Mouse (Mus musculus): ENCODE results near the gene Iqce. TPM values are rescaled to one million over a fixed set of nuclear protein-coding genes. Genes with fewer than 3 reads are reported as not detected.

Iqce gene
- 14.2 and 18.9 TPM in 2 replicates for polyA plus RNA-seq (2015; fragmentation: Nextera tagmentation; extraction: Ambion mirVana)

GRCm38 (mm10) chr5:140702103-140702513, at the start of gene Iqce:
Gene Iqce (minus strand): TSS chr5:140702378.

DNA sequence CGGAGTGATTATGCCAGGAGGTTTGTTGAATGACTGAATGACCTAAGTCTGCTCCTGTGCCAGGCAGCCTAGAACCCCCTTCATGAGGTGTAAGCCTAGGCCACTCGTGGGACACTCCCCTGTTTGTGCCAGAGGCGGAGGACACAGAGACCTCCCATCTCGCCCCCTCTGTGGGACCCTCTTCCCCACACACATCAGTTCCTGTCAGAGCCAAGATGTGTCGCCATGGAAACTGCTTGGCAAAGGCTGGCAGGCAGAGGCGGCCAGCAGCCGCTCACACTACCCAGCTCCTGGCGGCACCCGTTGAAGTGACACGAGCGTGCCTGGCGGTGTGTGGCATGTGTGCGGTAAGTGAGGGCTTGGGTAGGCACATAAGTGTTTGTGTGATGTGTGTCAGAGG, 21.6 kb upstream of the Iqce start, which contains the start of gene Amz1:
Gene Amz1, plus strand, starts transcription at position 306 of the 400 bp plus-strand sequence.

GRCm38 (mm10) chr5:140704378-140705251, 2.4 kb upstream of the Iqce start, which contains the start of gene Brat1:
Gene Brat1 (plus strand): TSS chr5:140705011.

DNA sequence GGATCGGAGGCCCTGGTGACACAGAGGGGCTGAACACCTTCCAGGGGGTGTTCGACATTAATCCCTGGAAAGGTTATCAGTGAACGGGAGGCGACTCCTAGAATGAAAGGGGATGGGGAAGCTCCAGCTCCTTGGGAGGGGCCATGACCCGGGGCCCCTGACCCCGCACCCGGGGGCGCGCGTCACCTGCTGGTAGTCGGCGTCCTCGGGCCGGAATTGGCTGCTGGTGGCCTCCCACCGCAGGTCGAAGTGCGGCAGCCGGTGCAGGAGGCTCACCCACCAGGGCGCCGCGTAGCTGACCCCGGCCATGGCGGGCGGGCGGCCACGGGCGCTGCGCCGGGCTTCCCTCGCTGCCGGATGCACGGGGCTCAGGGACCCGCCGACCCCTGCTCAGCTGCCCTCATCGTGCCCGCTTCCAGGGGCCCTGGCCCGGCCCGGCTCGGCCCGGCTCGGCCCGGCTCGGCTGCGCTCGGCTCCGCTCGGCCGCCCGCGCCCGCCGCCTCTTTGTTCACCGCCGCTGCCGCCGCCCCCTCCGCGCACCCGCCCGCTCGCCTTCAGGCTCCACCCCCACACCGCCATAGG, 53.6 kb downstream of the Iqce start, which contains the start of gene Ttyh3:
Gene Ttyh3, minus strand, starts transcription at position 513 of the 582 bp plus-strand sequence.

Other genes starting within 250 kb of the Iqce start
- gene Chst12, start 196.8 kb downstream of the Iqce start, polyA plus RNA-seq (2015; fragmentation: Nextera tagmentation; extraction: Ambion mirVana): 12.0 and 14.4 TPM in 2 replicates
- not detected in 2 replicates for gene Grifin, start 137.3 kb downstream of the Iqce start, polyA plus RNA-seq (2015; fragmentation: Nextera tagmentation; extraction: Ambion mirVana)
- 8.7 and 10.1 TPM in 2 replicates for gene Lfng, start 95.1 kb downstream of the Iqce start, polyA plus RNA-seq (2015; fragmentation: Nextera tagmentation; extraction: Ambion mirVana)
- gene Ttyh3, start 53.3 kb downstream of the Iqce start, polyA plus RNA-seq (2015; fragmentation: Nextera tagmentation; extraction: Ambion mirVana): 41.8 and 46.5 TPM in 2 replicates
- gene Brat1, start 2.6 kb upstream of the Iqce start, polyA plus RNA-seq (2015; fragmentation: Nextera tagmentation; extraction: Ambion mirVana): 12.2 and 17.4 TPM in 2 replicates
- 0.90 and 1.3 TPM in 2 replicates for gene Amz1, start 21.7 kb upstream of the Iqce start, polyA plus RNA-seq (2015; fragmentation: Nextera tagmentation; extraction: Ambion mirVana)
- 47.7 and 68.8 TPM in 2 replicates for gene Gna12, start 128.1 kb upstream of the Iqce start, polyA plus RNA-seq (2015; fragmentation: Nextera tagmentation; extraction: Ambion mirVana)